Mouse (Mus musculus): Measurements from ENCODE around the gene Smug1. TPM values are rescaled to one million over a fixed set of nuclear protein-coding genes. Genes with fewer than 3 reads are reported as not detected.
A peak's percentile ranks its signal among the peaks of the same experiment; 100 is the strongest.

The Smug1 gene
- 26.8 and 27.7 TPM in 2 replicates for polyA plus RNA-seq (2015; fragmentation: Nextera tagmentation; extraction: Ambion mirVana)

GRCm38 (mm10) chr15:103167042-103167615, at the start of gene Smug1:
TSS of gene Smug1 (minus strand) at chr15:103167092.
- Histone ChIP-seq H3K27ac (0 out of 2 replicates have a peak within 1 kb of the TSS, but pooled peaks have one; percentile 41), H3K27me3 (peaks cover 64% of the 10 kb centered on the region), H3K4me3 (replicated peaks) (no peak within 1 kb of the TSS), H3K36me3 (no peaks in the 10 kb centered on the region), H3K4me1 (replicated peaks) (peaks cover 48% of the 10 kb centered on the region), H3K4me2 (replicated peaks) (no peak within 1 kb of the TSS), H3K9me3 (no peaks in the 10 kb centered on the region), H3K9ac (replicated peaks) (no peak within 1 kb of the TSS)
- ATAC-seq: no peak
- 28% methylated on average over 6 of the region's 6 CpGs for WGBS

GRCm38 (mm10) chr15:103216052-103216451, 49.2 kb upstream of the Smug1 start:
- Histone ChIP-seq H3K9ac (replicated peaks) (no peak overlapping the region), H3K36me3 (peaks cover 22% of the 10 kb centered on the region), H3K4me3 (replicated peaks) (peak overlapping the region; percentile 39; the same call in 1 of the 2 replicates), H3K9me3 (no peaks in the 10 kb centered on the region), H3K27me3 (no peaks in the 10 kb centered on the region), H3K4me2 (replicated peaks) (peak overlapping the region; percentile 61), H3K27ac (peak overlapping the region; percentile 91), H3K4me1 (replicated peaks) (peaks cover 55% of the 10 kb centered on the region)
- 22% methylated on average over 2 of the region's 2 CpGs for WGBS
- no peak for ATAC-seq

- Histone ChIP-seq H3K27ac (peak overlapping the region; percentile 91), H3K36me3 (peaks cover 30% of the 10 kb centered on the region), H3K9ac (replicated peaks) (peak overlapping the region; percentile 64), H3K27me3 (no peaks in the 10 kb centered on the region), H3K4me1 (replicated peaks) (peaks cover 47% of the 10 kb centered on the region), H3K9me3 (no peaks in the 10 kb centered on the region), H3K4me3 (replicated peaks) (peak overlapping the region; percentile 39), H3K4me2 (replicated peaks) (peak overlapping the region; percentile 61)
- under 1% methylated on average over 15 of the region's 15 CpGs for WGBS
- ATAC-seq: peak; percentile 96
Observed at GRCm38 (mm10) chr15:103214971-103215907, 48.3 kb upstream of the Smug1 start.

- H3K4me2 ChIP-seq (replicated peaks): peak overlapping the region; percentile 50
- peak overlapping the region; percentile 21 for H3K4me3 ChIP-seq (replicated peaks)
- H3K4me1 ChIP-seq (replicated peaks): peaks cover 45% of the 10 kb centered on the region
- peak overlapping the region; percentile 61 for H3K27ac ChIP-seq
- peak overlapping the region; percentile 2 for H3K9ac ChIP-seq (replicated peaks)
- no peaks in the 10 kb centered on the region for H3K9me3 ChIP-seq
- H3K36me3 ChIP-seq: peaks cover 37% of the 10 kb centered on the region
- no peak for ATAC-seq
- WGBS: 12% methylated on average over 2 of the region's 2 CpGs
- no peaks in the 10 kb centered on the region for H3K27me3 ChIP-seq
Observed at GRCm38 (mm10) chr15:103214149-103214548, 47.3 kb upstream of the Smug1 start.

GRCm38 (mm10) chr15:103205156-103205555, 38.3 kb upstream of the Smug1 start:
- no peak for ATAC-seq
- no peak overlapping the region for H3K4me2 ChIP-seq (replicated peaks)
- no peaks in the 10 kb centered on the region for H3K9me3 ChIP-seq
- peaks cover 65% of the 10 kb centered on the region for H3K36me3 ChIP-seq
- 66% methylated on average over 2 of the region's 2 CpGs for WGBS
- H3K4me1 ChIP-seq (replicated peaks): no peaks in the 10 kb centered on the region
- H3K27me3 ChIP-seq: no peaks in the 10 kb centered on the region
- no peak overlapping the region; the same call in 1 of the 2 replicates for H3K27ac ChIP-seq
- no peak overlapping the region for H3K4me3 ChIP-seq (replicated peaks)
- H3K9ac ChIP-seq (replicated peaks): no peak overlapping the region

GRCm38 (mm10) chr15:103202088-103202793, 35.3 kb upstream of the Smug1 start:
- Histone ChIP-seq H3K4me2 (replicated peaks) (no peak overlapping the region), H3K9ac (replicated peaks) (no peak overlapping the region), H3K27ac (no peak overlapping the region), H3K36me3 (peaks cover 68% of the 10 kb centered on the region), H3K9me3 (no peaks in the 10 kb centered on the region), H3K4me3 (replicated peaks) (no peak overlapping the region), H3K27me3 (no peaks in the 10 kb centered on the region), H3K4me1 (replicated peaks) (no peaks in the 10 kb centered on the region)
- WGBS: 80% methylated on average over 6 of the region's 6 CpGs
- ATAC-seq: no peak

GRCm38 (mm10) chr15:103197785-103198184, 30.9 kb upstream of the Smug1 start:
- Histone ChIP-seq H3K4me2 (replicated peaks) (no peak overlapping the region), H3K36me3 (peaks cover 73% of the 10 kb centered on the region), H3K4me3 (replicated peaks) (no peak overlapping the region), H3K9ac (replicated peaks) (no peak overlapping the region), H3K27me3 (no peaks in the 10 kb centered on the region), H3K27ac (no peak overlapping the region), H3K4me1 (replicated peaks) (no peaks in the 10 kb centered on the region), H3K9me3 (no peaks in the 10 kb centered on the region)
- WGBS: 86% methylated on average over 4 of the region's 4 CpGs
- ATAC-seq: no peak

GRCm38 (mm10) chr15:103196835-103197234, 29.9 kb upstream of the Smug1 start:
- no peak overlapping the region for H3K4me2 ChIP-seq (replicated peaks)
- ATAC-seq: no peak
- H3K36me3 ChIP-seq: peaks cover 80% of the 10 kb centered on the region
- H3K9me3 ChIP-seq: no peaks in the 10 kb centered on the region
- H3K4me3 ChIP-seq (replicated peaks): no peak overlapping the region
- no peaks in the 10 kb centered on the region for H3K4me1 ChIP-seq (replicated peaks)
- no peak overlapping the region for H3K27ac ChIP-seq
- no peak overlapping the region for H3K9ac ChIP-seq (replicated peaks)
- 98% methylated on average over 1 of the region's 1 CpGs for WGBS
- no peaks in the 10 kb centered on the region for H3K27me3 ChIP-seq

GRCm38 (mm10) chr15:103193606-103194005, 26.7 kb upstream of the Smug1 start:
- 92% methylated on average over 2 of the region's 2 CpGs for WGBS
- Histone ChIP-seq H3K36me3 (peaks cover 72% of the 10 kb centered on the region), H3K27ac (no peak overlapping the region), H3K4me1 (replicated peaks) (no peaks in the 10 kb centered on the region), H3K4me3 (replicated peaks) (no peak overlapping the region), H3K9ac (replicated peaks) (no peak overlapping the region), H3K27me3 (no peaks in the 10 kb centered on the region), H3K9me3 (no peaks in the 10 kb centered on the region), H3K4me2 (replicated peaks) (no peak overlapping the region)
- ATAC-seq: no peak

GRCm38 (mm10) chr15:103190531-103191462, 23.9 kb upstream of the Smug1 start:
- no peaks in the 10 kb centered on the region for H3K27me3 ChIP-seq
- H3K4me1 ChIP-seq (replicated peaks): 0 out of 2 replicates have a peak, but pooled peaks cover 3% of the 10 kb centered on the region
- H3K9me3 ChIP-seq: no peaks in the 10 kb centered on the region
- 69% methylated on average over 10 of the region's 10 CpGs for WGBS
- no peak overlapping the region; the same call in 1 of the 2 replicates for H3K9ac ChIP-seq (replicated peaks)
- H3K27ac ChIP-seq: no peak overlapping the region
- H3K4me3 ChIP-seq (replicated peaks): no peak overlapping the region
- H3K36me3 ChIP-seq: peaks cover 45% of the 10 kb centered on the region
- no peak overlapping the region for H3K4me2 ChIP-seq (replicated peaks)
- ATAC-seq: no peak; the same call in 1 of the 2 replicates

- no peak overlapping the region for H3K4me3 ChIP-seq (replicated peaks)
- 83% methylated on average over 7 of the region's 7 CpGs for WGBS
- no peak overlapping the region for H3K27ac ChIP-seq
- H3K36me3 ChIP-seq: peaks cover 43% of the 10 kb centered on the region
- ATAC-seq: no peak
- H3K9ac ChIP-seq (replicated peaks): no peak overlapping the region; the same call in 1 of the 2 replicates
- no peaks in the 10 kb centered on the region for H3K9me3 ChIP-seq
- 0 out of 2 replicates have a peak, but pooled peaks cover 5% of the 10 kb centered on the region for H3K4me1 ChIP-seq (replicated peaks)
- no peak overlapping the region for H3K4me2 ChIP-seq (replicated peaks)
- H3K27me3 ChIP-seq: no peaks in the 10 kb centered on the region; the same call in 1 of the 2 replicates
Observed at GRCm38 (mm10) chr15:103190083-103190482, 23.2 kb upstream of the Smug1 start.

All from midbrain, embryonic 13.5 days (tissue).